Mouse (Mus musculus): ENCODE measurements around the gene Spp2.
A peak's percentile ranks its signal among the peaks of the same experiment; 100 is the strongest.

Spp2 gene

GRCm38 (mm10) chr1:88406807-88407198, at the start of gene Spp2:
Gene Spp2, plus strand, starts transcription at chr1:88406961.
- DNase-seq = peak; percentile 63

GRCm38 (mm10) chr1:88357458-88358090, 49.2 kb upstream of the Spp2 start:
- DNase-seq = peak; percentile 83

DNA sequence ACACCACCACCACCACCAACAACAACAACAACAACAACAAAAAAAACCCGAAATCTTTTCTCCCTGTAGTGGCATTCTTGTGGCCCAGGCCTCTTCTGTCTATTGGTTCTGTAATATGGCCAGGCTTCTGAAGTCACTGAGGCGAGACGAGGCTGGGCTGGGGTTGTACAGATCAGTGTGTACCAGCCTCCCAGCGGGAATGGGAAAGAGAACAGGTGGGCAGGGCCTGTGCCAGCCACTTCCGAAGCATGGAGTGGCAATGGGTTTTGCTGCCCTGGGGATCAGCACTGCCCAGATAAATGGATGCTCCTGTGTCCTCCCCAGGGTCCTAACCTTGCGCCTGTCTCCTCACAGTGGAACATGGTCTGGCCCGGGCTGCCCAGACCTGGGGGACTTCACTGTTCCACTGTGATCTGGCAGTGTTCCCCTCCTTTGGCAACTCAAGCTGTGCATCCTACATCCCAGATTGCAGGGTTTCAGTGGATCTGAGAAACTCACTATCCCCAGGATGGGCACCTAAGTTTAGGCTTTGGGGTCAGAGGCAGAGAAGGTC, 48.6 kb upstream of the Spp2 start:
- DNase-seq = peak; percentile 65

DNA sequence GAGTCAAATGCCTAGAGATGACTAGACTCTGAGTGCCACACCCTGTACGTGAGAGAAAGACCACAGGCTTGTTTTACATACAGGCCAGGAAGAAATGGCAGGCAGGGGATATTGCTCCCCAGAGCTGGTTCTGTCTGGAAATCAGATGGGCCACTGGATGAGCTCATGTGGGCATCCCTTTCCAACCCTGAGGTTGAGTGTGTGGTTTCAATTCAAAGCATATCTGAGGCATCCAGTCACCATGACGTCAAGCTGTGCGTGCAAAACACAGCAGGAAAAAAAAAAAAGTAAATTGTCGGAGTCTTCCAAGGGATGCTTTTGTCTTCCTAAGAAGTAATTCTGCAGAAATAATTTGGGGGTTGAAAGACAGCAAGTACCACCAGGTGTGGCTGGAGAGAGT, 45.7 kb upstream of the Spp2 start:
- no peak for DNase-seq

DNA sequence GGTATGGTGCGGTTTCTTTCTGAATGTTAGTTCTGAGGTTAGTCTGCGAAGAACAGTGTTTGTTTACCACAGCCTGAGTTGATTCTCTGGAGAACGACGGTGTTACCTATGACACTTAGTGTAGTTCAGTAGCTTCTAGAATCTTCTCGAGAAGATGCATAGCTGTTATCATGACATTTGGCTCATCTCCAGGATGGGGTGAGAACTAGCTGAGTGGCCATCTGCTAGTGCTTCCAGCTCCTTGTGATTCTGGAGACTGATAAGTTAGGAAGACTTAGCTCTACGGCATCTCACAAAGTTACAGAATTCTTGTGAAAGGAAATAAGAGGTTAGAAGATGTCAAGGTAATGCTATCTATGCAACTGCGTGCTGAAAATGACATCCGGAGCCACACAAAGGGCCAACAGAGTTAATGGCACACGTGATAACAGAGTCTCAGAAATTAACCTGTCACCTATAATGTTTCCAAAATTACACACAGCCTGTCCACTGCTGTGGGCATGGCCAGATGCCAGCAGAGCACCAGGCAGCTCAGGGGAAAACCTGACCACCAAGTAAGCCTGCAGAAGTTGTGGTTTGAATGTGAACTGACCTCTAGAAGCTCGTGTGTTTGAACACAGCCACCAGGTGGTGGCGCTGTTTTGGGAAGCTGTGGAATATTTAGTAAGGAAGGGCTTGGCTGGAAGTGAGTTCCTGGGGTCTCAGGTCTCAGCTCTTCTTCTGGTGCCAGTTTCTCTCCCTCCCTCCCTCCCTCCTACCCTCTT, 39.7 kb upstream of the Spp2 start:
- DNase-seq = no peak

DNA sequence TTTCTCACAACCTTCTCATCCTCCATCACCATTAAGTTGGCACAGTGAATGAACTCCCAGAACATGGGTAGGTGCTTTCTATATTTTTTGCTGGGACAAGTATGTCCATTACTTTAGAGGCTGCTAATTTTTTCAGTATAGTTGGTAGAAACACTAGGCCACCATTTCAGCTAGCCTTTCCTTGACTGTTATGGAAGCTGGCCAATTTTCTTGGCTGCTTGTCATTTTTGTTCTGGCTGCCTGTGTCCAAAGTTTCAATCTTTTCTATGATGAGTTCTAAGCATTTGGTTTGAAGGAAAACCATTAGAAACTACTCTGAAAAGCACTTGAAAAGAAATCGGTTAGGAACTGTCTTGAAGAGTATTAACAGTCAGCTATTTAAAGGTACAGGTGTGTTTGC, 28.3 kb upstream of the Spp2 start:
- DNase-seq = peak; percentile 21

GRCm38 (mm10) chr1:88391632-88392031, 15.1 kb upstream of the Spp2 start:
- no peak for DNase-seq

DNA sequence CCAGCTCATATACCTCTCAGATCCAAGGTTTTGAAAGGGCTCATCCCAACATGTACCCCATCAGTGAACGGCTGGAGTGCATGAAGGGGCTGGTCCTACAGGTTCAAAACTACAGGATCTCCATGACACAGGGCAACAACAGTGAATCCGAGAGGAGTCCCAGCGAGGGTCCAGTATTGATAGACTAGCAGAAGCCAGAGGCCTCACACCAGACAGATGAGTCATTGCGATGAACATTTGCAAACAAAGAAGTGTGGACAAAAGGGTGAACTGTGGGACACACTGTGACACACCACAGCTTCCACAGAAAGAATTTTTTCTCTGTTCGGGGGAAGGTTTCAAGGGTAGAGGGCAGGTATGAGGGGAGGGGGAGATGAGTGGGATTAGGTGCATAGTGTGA, 13.4 kb upstream of the Spp2 start:
- DNase-seq = no peak

DNA sequence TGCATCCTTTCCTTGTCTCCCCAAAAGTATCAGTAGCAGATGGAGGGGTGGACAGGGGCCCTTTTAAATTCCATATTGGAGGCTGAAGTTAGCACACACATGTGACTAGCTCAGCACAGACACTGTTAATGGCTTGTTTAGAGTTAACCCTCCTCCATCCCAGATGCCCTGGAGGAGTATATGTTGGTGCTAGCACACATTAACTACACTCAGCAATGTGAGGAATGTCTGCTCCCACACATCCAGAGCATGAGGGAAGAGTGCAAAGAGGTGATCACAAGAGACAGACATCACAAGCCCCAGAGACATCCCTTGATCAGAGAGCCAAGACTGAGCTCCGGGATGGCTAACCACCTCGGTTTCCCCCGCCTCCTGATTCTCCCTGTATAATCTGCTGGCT, 3.4 kb upstream of the Spp2 start:
- DNase-seq = peak; percentile 49

DNA sequence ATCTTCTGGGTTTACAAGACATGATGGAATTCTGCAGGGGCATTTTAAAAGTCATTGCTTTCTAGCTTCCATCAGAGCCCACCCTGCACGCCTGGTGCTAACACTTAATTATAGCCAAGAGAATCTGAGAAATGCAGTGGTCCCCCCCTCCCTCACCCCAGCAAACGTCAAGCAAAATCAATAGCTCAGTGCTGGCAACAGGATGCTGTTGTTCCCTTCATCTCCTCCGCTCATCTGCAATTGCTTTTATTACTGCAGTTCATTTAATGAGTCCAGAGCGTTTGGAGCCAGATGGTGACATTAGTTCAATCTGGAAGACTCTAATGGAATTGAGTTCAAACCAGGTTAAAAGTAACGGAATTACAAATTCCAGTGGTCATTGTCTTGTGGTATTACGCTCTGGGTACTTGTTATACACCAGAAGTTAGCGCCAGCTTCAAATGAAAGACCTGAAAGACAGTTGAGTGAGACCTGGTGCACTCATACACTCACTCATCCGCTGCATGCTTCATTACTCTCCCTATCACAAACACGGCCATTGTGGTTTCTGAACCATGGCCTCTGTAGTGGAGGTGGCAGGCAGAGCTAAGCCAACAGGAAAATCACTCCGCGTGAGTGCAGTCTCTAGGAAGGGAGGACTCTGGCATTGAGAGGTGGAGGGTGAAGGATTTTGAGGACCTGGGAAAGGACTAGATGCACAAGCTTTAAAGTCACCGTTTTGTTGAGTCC, 519 bp upstream of the Spp2 start:
- no peak for DNase-seq

DNA sequence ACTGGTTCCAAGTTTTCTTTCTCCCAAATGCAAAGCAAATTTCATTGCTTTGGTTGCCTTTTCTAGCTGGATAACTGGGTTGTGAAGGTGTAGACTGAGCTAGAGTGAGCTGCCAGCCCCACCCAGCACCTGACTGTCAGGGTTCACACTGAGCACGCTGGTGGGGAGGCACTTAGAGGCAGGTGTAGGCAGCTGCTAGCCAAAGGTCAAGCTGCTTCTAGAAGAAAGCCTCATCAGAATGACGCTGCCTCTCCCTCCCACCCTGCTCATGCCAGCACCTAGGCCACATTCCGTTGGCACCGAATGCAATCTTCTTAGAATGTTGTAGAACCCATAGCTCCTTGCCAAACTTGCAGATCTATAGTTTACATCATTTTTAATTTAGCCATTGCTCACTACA, 1.6 kb downstream of the Spp2 start:
- peak; percentile 69 for DNase-seq

- DNase-seq = no peak
Observed at GRCm38 (mm10) chr1:88412013-88412412, 5.3 kb downstream of the Spp2 start.

DNA sequence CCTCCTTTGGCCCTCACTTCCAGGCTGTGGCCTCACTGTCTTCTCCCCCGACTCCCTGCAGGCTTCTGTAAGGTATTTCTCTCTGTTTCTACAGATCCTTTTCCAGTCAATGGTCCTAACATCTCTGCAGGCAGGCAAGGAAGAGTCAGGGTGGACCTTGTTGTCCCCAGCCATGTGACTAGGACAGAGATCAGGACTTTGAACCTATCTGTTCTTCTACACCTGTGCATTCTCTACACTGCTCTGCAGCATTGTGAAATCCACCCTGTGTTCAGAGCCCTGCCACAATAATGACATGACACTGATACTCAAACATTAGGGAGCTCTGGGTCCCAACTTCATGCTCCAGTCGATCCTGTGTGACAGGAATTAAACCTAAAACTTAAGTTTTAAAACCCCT, 12.2 kb downstream of the Spp2 start:
- DNase-seq = peak; percentile 25

DNA sequence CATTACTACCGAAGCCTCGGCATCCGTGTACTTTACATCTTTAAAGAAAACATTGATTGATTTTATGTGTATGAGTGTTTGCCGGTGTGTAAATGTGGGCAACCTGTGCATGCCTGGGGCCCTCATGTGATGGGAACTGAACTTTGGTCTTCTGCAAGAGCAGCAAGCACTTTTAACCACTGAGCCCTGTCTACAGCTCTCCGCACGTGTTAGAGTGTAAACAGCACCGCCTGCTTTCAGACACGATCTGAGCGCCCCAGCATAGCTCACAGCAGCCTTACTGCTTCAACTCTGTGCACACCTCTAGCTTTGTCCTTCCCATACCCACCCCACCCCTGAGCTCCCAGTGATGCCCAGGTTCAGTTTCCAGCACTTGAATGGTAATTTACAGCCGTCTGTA, 15.3 kb downstream of the Spp2 start:
- peak; percentile 40 for DNase-seq

- DNase-seq = no peak
Observed at GRCm38 (mm10) chr1:88422846-88423395, 16.2 kb downstream of the Spp2 start.

DNA sequence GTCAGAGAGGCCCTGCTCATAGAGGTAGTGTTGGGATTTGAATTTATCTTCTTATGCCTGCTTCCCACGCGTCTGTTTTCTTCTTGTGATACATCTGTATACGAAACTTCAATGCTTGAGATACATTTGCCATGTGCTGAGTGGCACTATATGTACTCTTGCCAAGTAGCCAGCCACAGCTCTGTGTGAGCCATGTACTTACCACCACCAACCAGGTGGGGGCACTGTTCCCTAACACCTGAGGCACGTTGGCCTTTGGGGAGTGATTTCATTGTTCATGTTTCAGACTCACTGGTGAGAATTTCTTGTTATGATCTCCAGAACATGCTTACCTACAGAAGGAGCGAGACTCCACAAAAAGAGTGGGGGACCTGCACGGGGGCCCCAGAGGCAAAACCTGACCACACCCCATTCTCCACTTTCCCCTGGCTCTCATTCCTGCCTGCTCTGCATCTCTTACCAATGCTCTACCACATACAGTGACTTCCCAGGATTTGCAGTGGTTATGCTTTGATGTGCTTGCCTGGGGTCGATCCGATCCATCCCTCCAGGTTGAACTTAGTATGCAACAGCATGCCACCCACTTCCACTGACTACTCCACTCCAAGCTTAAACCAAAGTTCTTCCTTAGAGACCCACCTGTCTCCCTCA, 18.0 kb downstream of the Spp2 start:
- peak; percentile 71 for DNase-seq

DNA sequence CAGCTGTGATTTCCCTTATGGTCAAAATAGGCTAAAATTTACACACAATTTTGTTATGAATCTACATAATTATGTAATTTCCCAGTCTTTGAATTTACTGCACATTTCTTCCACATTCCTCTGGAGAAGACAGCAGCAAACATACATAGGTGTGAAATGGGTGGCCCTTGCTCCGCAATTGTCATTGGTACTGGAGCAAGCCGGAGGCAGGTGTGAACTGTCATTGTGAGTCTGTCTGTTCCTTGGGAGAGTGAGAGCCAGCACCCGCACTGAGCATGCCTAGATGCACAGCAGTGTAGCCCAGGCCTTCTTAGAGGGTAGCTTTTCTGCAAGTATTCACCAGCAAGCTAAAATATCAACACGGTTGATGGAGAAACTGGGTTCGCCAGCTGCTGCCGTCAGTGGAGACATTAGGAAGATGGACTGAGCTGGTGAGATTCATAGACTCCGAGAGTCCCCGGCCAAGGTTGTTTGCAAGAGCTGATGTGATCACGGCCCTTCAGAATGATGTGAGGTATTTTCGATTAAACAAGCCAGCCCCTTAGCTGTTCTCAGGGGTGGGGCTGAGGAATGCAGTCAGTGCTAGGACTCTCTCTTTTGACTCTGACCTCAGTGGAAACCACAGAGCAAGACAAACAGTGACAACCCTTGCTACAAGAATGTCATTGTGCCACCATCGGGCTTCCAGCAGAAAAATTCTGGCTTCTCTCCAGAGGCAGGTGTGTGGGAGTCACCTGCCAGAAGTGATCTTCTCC, 21.4 kb downstream of the Spp2 start:
- DNase-seq = no peak

DNA sequence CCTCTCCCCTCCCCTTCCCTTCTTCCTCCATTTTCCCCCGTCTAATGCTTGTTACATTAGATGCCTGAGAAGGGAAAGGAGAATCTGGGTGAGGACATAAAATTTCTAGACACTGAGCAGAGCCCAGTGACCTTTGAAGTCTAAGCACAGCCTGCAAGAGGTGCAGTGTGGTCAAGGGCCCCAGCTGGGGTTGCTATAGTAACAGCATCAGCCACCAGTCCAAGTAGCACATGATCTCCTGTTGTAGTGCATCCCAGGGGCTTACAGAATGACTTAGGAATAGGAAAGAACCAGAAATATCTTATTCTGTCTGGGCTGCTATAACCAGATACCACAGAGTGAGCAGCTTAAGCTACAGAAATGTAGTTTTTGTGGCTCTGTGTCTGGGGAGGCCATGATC, 22.7 kb downstream of the Spp2 start:
- DNase-seq = no peak

DNA sequence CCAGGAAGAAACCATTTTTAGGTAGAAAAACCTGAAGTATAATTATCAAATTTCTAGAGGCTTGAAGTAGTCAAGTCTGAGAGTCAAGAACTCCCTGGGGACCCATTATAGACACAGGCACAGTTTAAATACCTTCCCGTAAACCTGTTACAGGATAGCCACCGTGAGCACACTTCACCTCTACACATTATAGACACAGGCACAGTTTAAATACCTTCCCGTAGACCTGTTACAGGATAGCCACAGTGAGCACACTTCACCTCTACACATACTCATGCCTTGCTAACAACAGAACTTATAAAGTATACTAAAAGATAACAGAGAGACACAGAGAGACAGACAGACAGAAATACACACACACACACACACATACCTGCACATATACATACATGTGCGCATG, 24.5 kb downstream of the Spp2 start:
- DNase-seq = no peak

GRCm38 (mm10) chr1:88432601-88433000, 25.8 kb downstream of the Spp2 start:
- no peak for DNase-seq

- DNase-seq = no peak
Observed at GRCm38 (mm10) chr1:88433096-88433883, 26.5 kb downstream of the Spp2 start.

All from kidney, postnatal 14 days (tissue).